Mouse (Mus musculus): ENCODE measurements around the gene Gas2l2. TPM values are rescaled to one million over a fixed set of nuclear protein-coding genes. Genes with fewer than 3 reads are reported as not detected.

Gene Gas2l2
- total RNA-seq, 4 experiments from 2014 or later: 0.19 TPM; not detected in 3

- peak; percentile 57 for DNase-seq
These were observed 13.5 kb upstream of the Gas2l2 start for GRCm38 (mm10) chr11:83442596-83443267.

GRCm38 (mm10) chr11:83441235-83441634 lies 12.0 kb upstream of the Gas2l2 start:
- DNase-seq: no peak

GRCm38 (mm10) chr11:83440081-83441064 lies 11.1 kb upstream of the Gas2l2 start:
- DNase-seq: peak; percentile 74

GRCm38 (mm10) chr11:83439426-83440060 lies 10.3 kb upstream of the Gas2l2 start:
- no peak for DNase-seq

GRCm38 (mm10) chr11:83437377-83437776 lies 8.1 kb upstream of the Gas2l2 start, which contains the start of gene 1700020L24Rik:
TSS of gene 1700020L24Rik (plus strand) at chr11:83437677.
- DNase-seq: no peak

- no peak for DNase-seq
These were observed 3.3 kb upstream of the Gas2l2 start for GRCm38 (mm10) chr11:83432533-83432932.

- no peak for DNase-seq
These were observed 2.3 kb downstream of the Gas2l2 start for GRCm38 (mm10) chr11:83426964-83427363.

GRCm38 (mm10) chr11:83424681-83425080 lies 4.6 kb downstream of the Gas2l2 start:
- no peak for DNase-seq

- peak; percentile 44 for DNase-seq
These were observed 8.0 kb downstream of the Gas2l2 start for GRCm38 (mm10) chr11:83421305-83421704.

- DNase-seq: no peak
These were observed 8.9 kb downstream of the Gas2l2 start for GRCm38 (mm10) chr11:83420338-83420737.

- DNase-seq: no peak
These were observed 10.7 kb downstream of the Gas2l2 start for GRCm38 (mm10) chr11:83418566-83418965.

- DNase-seq: no peak
These were observed 11.5 kb downstream of the Gas2l2 start for GRCm38 (mm10) chr11:83417708-83418107.

GRCm38 (mm10) chr11:83417080-83417479 lies 12.2 kb downstream of the Gas2l2 start:
- no peak for DNase-seq

- DNase-seq: no peak
These were observed 18.7 kb downstream of the Gas2l2 start for GRCm38 (mm10) chr11:83410510-83410909.

- DNase-seq: no peak
These were observed 19.4 kb downstream of the Gas2l2 start for GRCm38 (mm10) chr11:83409792-83410291.

GRCm38 (mm10) chr11:83409087-83409754 lies 20.0 kb downstream of the Gas2l2 start, which contains the start of gene Rasl10b:
TSS of gene Rasl10b (plus strand) at chr11:83409137.
- DNase-seq: no peak

GRCm38 (mm10) chr11:83408242-83408641 lies 21.0 kb downstream of the Gas2l2 start:
- no peak for DNase-seq

GRCm38 (mm10) chr11:83406391-83406790 lies 22.9 kb downstream of the Gas2l2 start:
- DNase-seq: no peak

GRCm38 (mm10) chr11:83403787-83404186 lies 25.5 kb downstream of the Gas2l2 start:
- DNase-seq: no peak

GRCm38 (mm10) chr11:83398724-83399123 lies 30.5 kb downstream of the Gas2l2 start:
- no peak for DNase-seq

GRCm38 (mm10) chr11:83397626-83398025 lies 31.6 kb downstream of the Gas2l2 start:
- no peak for DNase-seq
